Mouse (Mus musculus): Measurements from ENCODE around the gene Grin2b. TPM values are rescaled to one million over a fixed set of nuclear protein-coding genes. Genes with fewer than 3 reads are reported as not detected.

Gene Grin2b
- total RNA-seq (2021), result 100 to 1,000 TPM; 348 to 384 TPM
- long read RNA-seq, experiment 1, full-length matches to known transcripts, result 2 of 41 reads
- long read RNA-seq, experiment 1, partial matches to known transcripts, result 9 of 41 reads
- long read RNA-seq, experiment 1, other reads (novel, unspliced or antisense), result 30 of 41 reads
- long read RNA-seq, experiment 2, partial matches to known transcripts, result 27 of 99 reads
- long read RNA-seq, experiment 2, other reads (novel, unspliced or antisense), result 70 of 99 reads

DNA sequence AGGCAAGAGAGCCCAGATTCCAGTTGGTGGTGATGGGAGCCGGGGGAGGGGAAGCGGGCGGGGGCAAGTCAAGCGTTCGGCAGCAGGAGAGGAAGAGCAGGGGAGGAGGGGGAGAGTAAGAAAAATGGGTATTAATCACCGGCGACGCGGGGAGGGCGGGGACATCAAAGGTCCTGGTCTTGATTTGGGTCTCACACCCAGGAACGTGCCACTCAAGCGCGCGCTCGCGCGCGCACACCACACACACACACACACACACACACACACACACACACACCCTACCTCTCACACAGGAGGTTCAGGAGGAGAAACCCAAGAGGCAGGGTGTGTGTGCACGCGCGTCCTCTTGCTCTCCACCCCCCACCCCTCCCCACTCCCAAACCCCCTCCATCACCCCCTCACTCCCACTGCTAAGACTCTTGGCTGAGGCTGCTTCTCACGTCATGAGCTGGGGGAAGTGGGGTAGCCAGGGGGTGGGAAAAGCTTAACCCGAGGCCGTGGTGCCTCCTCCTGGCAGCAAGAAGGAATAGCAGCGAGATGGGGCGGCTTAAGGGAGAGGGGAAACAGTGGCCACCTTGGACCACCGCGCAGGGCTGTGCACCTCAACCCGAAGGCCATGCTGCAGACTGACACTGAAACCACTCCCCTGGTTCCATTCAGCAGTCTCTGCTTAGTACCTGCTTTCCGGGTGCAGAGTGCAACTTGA, at the start of gene Grin2b:
Gene Grin2b, minus strand, starts transcription at position 321 of the 706 bp plus-strand sequence.
- DNase-seq (ENCODE audit: low spot score in 2 of 2), result peak; percentile 75 to 81

DNA sequence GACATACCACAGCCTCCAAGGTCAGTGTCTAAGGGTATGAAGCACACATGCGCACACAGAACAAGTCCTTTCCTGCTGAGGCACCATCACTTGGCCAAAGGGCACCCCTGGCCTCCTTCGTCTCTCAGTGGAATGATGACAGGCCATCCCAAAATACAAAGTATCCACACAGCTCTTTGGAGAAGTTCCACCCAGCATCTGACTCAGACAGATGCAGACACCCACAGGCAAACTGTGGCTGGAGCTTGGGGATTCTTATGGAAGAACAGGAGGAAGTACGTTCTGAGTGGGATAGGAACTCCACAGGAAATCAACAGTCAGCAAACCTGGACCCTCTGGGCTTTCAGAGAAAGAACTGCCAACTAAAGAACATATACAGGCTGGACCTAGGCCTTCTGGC, 48.6 kb upstream of the Grin2b start:
- no peak for DNase-seq (ENCODE audit: low spot score in 2 of 2)

GRCm38 (mm10) chr6:136210442-136210841, 37.1 kb upstream of the Grin2b start:
- DNase-seq (ENCODE audit: low spot score in 2 of 2), result no peak

GRCm38 (mm10) chr6:136199814-136200213, 26.5 kb upstream of the Grin2b start:
- DNase-seq (ENCODE audit: low spot score in 2 of 2), result no peak

DNA sequence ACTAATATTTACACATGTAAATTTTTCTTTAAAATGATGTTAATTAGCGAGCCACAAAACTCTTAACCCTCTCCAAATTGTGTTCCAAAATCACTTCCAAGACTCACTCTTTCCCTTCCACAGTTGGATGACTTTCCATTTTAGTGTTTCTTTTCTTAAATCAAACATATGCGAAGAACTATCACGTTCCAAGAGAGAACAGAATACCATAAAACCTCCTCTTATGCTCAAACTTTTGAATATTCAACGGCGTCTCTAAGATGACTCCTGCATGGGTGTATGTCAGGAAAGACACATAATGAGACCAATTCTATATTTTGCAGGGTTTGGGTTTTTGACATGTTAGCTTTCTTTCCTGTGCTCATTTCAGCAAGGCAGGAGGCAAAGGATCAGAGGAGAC, 21.3 kb upstream of the Grin2b start:
- DNase-seq (ENCODE audit: low spot score in 2 of 2), result no peak

- DNase-seq (ENCODE audit: low spot score in 2 of 2), result no peak
These were observed 4.8 kb upstream of the Grin2b start for GRCm38 (mm10) chr6:136178066-136178465.

GRCm38 (mm10) chr6:136172801-136173190, 515 bp downstream of the Grin2b start:
- DNase-seq (ENCODE audit: low spot score in 2 of 2), result no peak

- peak; percentile 82 to 83 for DNase-seq (ENCODE audit: low spot score in 2 of 2)
These were observed 1.1 kb downstream of the Grin2b start for GRCm38 (mm10) chr6:136172172-136172651.

GRCm38 (mm10) chr6:136171343-136171742, 2.0 kb downstream of the Grin2b start:
- no peak for DNase-seq (ENCODE audit: low spot score in 2 of 2)

- no peak for DNase-seq (ENCODE audit: low spot score in 2 of 2)
These were observed 2.9 kb downstream of the Grin2b start for GRCm38 (mm10) chr6:136170381-136170780.

DNA sequence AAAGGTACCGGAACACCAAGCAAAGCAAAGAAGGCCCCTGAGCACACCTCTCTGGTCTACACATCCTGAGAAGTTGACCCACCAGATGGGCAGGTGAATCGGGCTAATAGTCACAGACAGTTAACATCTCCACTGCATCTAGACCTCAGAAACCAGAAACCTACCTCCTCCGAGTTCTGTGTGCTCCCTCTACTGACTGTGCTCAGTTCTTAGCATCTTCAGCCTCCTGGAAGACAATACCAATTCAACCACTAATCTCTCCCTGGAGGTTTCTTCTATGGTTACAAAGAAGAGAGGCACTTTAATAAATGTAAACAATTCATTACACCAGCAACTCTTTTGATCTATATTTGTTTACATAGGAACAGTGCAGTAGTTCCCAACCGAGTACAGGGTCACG, 6.0 kb downstream of the Grin2b start:
- no peak for DNase-seq (ENCODE audit: low spot score in 2 of 2)

GRCm38 (mm10) chr6:136165443-136166077, 7.8 kb downstream of the Grin2b start:
- DNase-seq (ENCODE audit: low spot score in 2 of 2), result peak in 1 of 2 experiments; percentile 77

GRCm38 (mm10) chr6:136162090-136162489, 11.2 kb downstream of the Grin2b start:
- no peak for DNase-seq (ENCODE audit: low spot score in 2 of 2)

GRCm38 (mm10) chr6:136153444-136153843, 19.9 kb downstream of the Grin2b start:
- no peak for DNase-seq (ENCODE audit: low spot score in 2 of 2)

DNA sequence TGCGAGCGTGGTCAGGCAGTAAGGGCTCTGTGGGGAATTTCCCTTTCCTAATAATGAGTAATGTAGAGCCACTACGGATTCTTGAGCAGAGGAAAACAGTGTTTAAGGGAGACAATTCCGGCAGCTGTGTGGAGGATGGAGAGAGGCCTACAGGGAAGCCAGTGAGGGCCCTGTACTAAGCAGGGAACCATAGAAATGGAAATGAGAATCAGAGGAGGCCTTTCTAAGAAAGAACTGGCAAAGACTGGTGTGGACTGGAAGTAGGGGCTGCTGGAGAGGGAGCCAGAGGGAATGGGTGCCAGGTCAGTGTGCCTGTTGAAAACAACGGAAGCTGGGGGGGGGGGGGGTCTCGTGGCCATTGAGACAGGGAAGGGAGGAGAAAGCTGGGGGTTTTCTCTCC, 23.2 kb downstream of the Grin2b start:
- peak in 1 of 2 experiments; percentile 59 for DNase-seq (ENCODE audit: low spot score in 2 of 2)

DNA sequence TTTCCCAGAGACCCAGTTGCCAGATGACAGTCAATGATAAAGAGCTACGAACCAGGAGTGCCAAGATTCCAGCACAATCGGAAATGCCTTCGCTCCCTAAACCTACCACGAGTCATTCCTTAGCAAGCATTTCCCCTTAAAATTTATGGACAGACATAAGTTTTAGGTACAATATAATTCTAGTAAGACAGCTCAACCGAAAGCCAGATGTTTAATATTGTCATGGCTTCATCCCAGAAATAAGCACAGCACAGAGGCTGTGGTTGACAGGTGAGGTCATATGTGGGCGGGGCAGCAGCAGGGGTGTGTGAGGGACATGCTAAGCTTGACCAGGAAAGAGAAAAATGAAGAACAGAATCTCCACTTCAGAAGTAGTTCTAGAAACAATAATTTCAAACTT, 33.3 kb downstream of the Grin2b start:
- DNase-seq (ENCODE audit: low spot score in 2 of 2), result no peak

DNA sequence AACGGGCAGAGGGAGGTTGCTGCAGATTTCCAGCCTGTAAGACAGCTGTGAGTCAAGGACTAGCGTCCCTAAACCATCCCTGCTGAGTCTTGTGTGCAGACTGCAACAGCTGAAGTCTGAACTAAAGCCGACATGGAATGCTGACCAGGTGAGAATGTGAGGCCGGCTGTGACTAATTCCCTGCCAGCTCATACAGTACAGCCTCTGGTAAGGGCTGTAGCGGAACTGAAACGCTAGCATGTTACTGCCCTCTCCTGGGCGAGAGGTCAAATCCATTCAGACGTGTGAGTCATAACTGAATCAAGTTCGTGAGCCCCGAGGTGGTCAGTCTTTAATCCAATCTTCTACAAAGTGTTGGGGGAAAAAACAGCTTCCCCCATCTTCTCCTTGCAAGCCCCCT, 42.9 kb downstream of the Grin2b start:
- no peak for DNase-seq (ENCODE audit: low spot score in 2 of 2)

- no peak for DNase-seq (ENCODE audit: low spot score in 2 of 2)
These were observed 50.7 kb downstream of the Grin2b start for GRCm38 (mm10) chr6:136122593-136122992.

- no peak for DNase-seq (ENCODE audit: low spot score in 2 of 2)
These were observed 55.9 kb downstream of the Grin2b start for GRCm38 (mm10) chr6:136117390-136117789.

- DNase-seq (ENCODE audit: low spot score in 2 of 2), result no peak
These were observed 59.5 kb downstream of the Grin2b start for GRCm38 (mm10) chr6:136113639-136114410.

- DNase-seq (ENCODE audit: low spot score in 2 of 2), result no peak
These were observed 64.1 kb downstream of the Grin2b start for GRCm38 (mm10) chr6:136109172-136109571.
